Mouse (Mus musculus): Measurements from ENCODE around the gene Spaca3. TPM values are rescaled to one million over a fixed set of nuclear protein-coding genes. Genes with fewer than 3 reads are reported as not detected.

Gene Spaca3
- polyA plus RNA-seq, 1 experiment, result not detected

GRCm38 (mm10) chr11:80884521-80885231 lies 26.5 kb downstream of the Spaca3 start:
- no peak overlapping the region for H3ac ChIP-seq (ENCODE audit: control insufficient read depth, insufficient read length, low read depth)
- H3K79me2 ChIP-seq (ENCODE audit: control insufficient read depth, insufficient read depth), result no peaks in the 10 kb centered on the region
- H3K36me3 ChIP-seq (ENCODE audit: control insufficient read depth, insufficient read depth), result no peaks in the 10 kb centered on the region
- H3K27me3 ChIP-seq (ENCODE audit: control insufficient read depth, insufficient read depth, insufficient read length), result peaks cover 22% of the 10 kb centered on the region
- TF ChIP-seq MYOD1 (IDR thresholded peaks at IDR 0.05; ENCODE audit: control insufficient read depth, insufficient read length, low read depth) (no peak), CTCF (IDR thresholded peaks at IDR 0.05; ENCODE audit: control insufficient read depth, insufficient read depth, insufficient read length) (no peak), CEBPB (IDR thresholded peaks at IDR 0.05; ENCODE audit: low read depth) (no peak), MYOG (IDR thresholded peaks at IDR 0.05; ENCODE audit: control insufficient read depth, extremely low read depth, insufficient read length) (no peak), USF1 (IDR thresholded peaks at IDR 0.05; ENCODE audit: low read depth) (no peak), FOSL1 (IDR thresholded peaks at IDR 0.05; ENCODE audit: insufficient read depth, low read length, poor library complexity, severe bottlenecking) (no peak), MAX (IDR thresholded peaks at IDR 0.05) (no peak)
- H3K79me3 ChIP-seq (ENCODE audit: low read depth), result no peaks in the 10 kb centered on the region
- H3K4me3 ChIP-seq (ENCODE audit: insufficient read depth, poor library complexity, severe bottlenecking), result no peak overlapping the region

GRCm38 (mm10) chr11:80886365-80886764 lies 28.2 kb downstream of the Spaca3 start:
- TF ChIP-seq CTCF (IDR thresholded peaks at IDR 0.05; ENCODE audit: control insufficient read depth, insufficient read depth, insufficient read length), result no peak
- no peak for TF ChIP-seq FOSL1 (IDR thresholded peaks at IDR 0.05; ENCODE audit: insufficient read depth, low read length, poor library complexity, severe bottlenecking)
- TF ChIP-seq MYOD1 (IDR thresholded peaks at IDR 0.05; ENCODE audit: control insufficient read depth, insufficient read length, low read depth), result no peak
- TF ChIP-seq MYOG (IDR thresholded peaks at IDR 0.05; ENCODE audit: control insufficient read depth, extremely low read depth, insufficient read length), result no peak
- TF ChIP-seq CEBPB (IDR thresholded peaks at IDR 0.05; ENCODE audit: low read depth), result no peak
- no peak for TF ChIP-seq USF1 (IDR thresholded peaks at IDR 0.05; ENCODE audit: low read depth)
- no peak for TF ChIP-seq MAX (IDR thresholded peaks at IDR 0.05)
- Histone ChIP-seq H3K79me2 (ENCODE audit: control insufficient read depth, insufficient read depth) (no peaks in the 10 kb centered on the region), H3K27me3 (ENCODE audit: control insufficient read depth, insufficient read depth, insufficient read length) (peaks cover 30% of the 10 kb centered on the region), H3K36me3 (ENCODE audit: control insufficient read depth, insufficient read depth) (no peaks in the 10 kb centered on the region), H3ac (ENCODE audit: control insufficient read depth, insufficient read length, low read depth) (no peak overlapping the region), H3K4me3 (ENCODE audit: insufficient read depth, poor library complexity, severe bottlenecking) (no peak overlapping the region), H3K79me3 (ENCODE audit: low read depth) (no peaks in the 10 kb centered on the region)

- Histone ChIP-seq H3ac (ENCODE audit: control insufficient read depth, insufficient read length, low read depth) (no peak overlapping the region), H3K79me3 (ENCODE audit: low read depth) (no peaks in the 10 kb centered on the region), H3K79me2 (ENCODE audit: control insufficient read depth, insufficient read depth) (no peaks in the 10 kb centered on the region), H3K27me3 (ENCODE audit: control insufficient read depth, insufficient read depth, insufficient read length) (peaks cover 36% of the 10 kb centered on the region), H3K36me3 (ENCODE audit: control insufficient read depth, insufficient read depth) (no peaks in the 10 kb centered on the region), H3K4me3 (ENCODE audit: insufficient read depth, poor library complexity, severe bottlenecking) (no peak overlapping the region)
- TF ChIP-seq MAX (IDR thresholded peaks at IDR 0.05) (no peak), FOSL1 (IDR thresholded peaks at IDR 0.05; ENCODE audit: insufficient read depth, low read length, poor library complexity, severe bottlenecking) (no peak), CEBPB (IDR thresholded peaks at IDR 0.05; ENCODE audit: low read depth) (no peak)
These were observed 28.9 kb downstream of the Spaca3 start for GRCm38 (mm10) chr11:80887021-80887420.

GRCm38 (mm10) chr11:80889336-80890063 lies 31.3 kb downstream of the Spaca3 start:
- Histone ChIP-seq H3K79me2 (ENCODE audit: control insufficient read depth, insufficient read depth) (no peaks in the 10 kb centered on the region), H3ac (ENCODE audit: control insufficient read depth, insufficient read length, low read depth) (no peak overlapping the region), H3K36me3 (ENCODE audit: control insufficient read depth, insufficient read depth) (no peaks in the 10 kb centered on the region), H3K4me3 (ENCODE audit: insufficient read depth, poor library complexity, severe bottlenecking) (no peak overlapping the region), H3K79me3 (ENCODE audit: low read depth) (no peaks in the 10 kb centered on the region), H3K27me3 (ENCODE audit: control insufficient read depth, insufficient read depth, insufficient read length) (peaks cover 41% of the 10 kb centered on the region)
- no peak for TF ChIP-seq MYOG (IDR thresholded peaks at IDR 0.05; ENCODE audit: control insufficient read depth, extremely low read depth, insufficient read length)
- no peak for TF ChIP-seq CEBPB (IDR thresholded peaks at IDR 0.05; ENCODE audit: low read depth)
- TF ChIP-seq USF1 (IDR thresholded peaks at IDR 0.05; ENCODE audit: low read depth), result no peak
- no peak for TF ChIP-seq MAX (IDR thresholded peaks at IDR 0.05)

GRCm38 (mm10) chr11:80895853-80896252 lies 37.7 kb downstream of the Spaca3 start:
- H3K79me3 ChIP-seq (ENCODE audit: low read depth), result no peaks in the 10 kb centered on the region
- H3K36me3 ChIP-seq (ENCODE audit: control insufficient read depth, insufficient read depth), result no peaks in the 10 kb centered on the region
- H3K79me2 ChIP-seq (ENCODE audit: control insufficient read depth, insufficient read depth), result no peaks in the 10 kb centered on the region
- peaks cover 31% of the 10 kb centered on the region for H3K27me3 ChIP-seq (ENCODE audit: control insufficient read depth, insufficient read depth, insufficient read length)
- TF ChIP-seq USF1 (IDR thresholded peaks at IDR 0.05; ENCODE audit: low read depth) (no peak), CEBPB (IDR thresholded peaks at IDR 0.05; ENCODE audit: low read depth) (no peak), MAX (IDR thresholded peaks at IDR 0.05) (no peak), FOSL1 (IDR thresholded peaks at IDR 0.05; ENCODE audit: insufficient read depth, low read length, poor library complexity, severe bottlenecking) (no peak), MYOD1 (IDR thresholded peaks at IDR 0.05; ENCODE audit: control insufficient read depth, insufficient read length, low read depth) (no peak), MYOG (IDR thresholded peaks at IDR 0.05; ENCODE audit: control insufficient read depth, extremely low read depth, insufficient read length) (no peak), CTCF (IDR thresholded peaks at IDR 0.05; ENCODE audit: control insufficient read depth, insufficient read depth, insufficient read length) (no peak)
- no peak overlapping the region for H3ac ChIP-seq (ENCODE audit: control insufficient read depth, insufficient read length, low read depth)
- no peak overlapping the region for H3K4me3 ChIP-seq (ENCODE audit: insufficient read depth, poor library complexity, severe bottlenecking)
